Mouse (Mus musculus) erythroid progenitor cell, adult 5-6 weeks (primary cell): ENCODE data around the gene Dnhd1. TPM values are rescaled to one million over a fixed set of nuclear protein-coding genes. Genes with fewer than 3 reads are reported as not detected.

ENCODE experiments used
- total RNA-seq, 2 experiments: library from RNA; stranded (forward) in 1 of 2; stranded (reverse) in 1 of 2; fragments of 150-400 nt in 1 of 2; fragments of 186-747, 209-891 nt in 1 of 2; gene quantifications; 2 replicates each; pipeline versions ENCODE4 v1.2.3 to v1.2.4; 2015 to 2017; ENCODE audit warnings: low replicate concordance in 2 of 2

Gene Dnhd1
- total RNA-seq, 2 experiments from 2014 or later: 0.38 TPM; not detected in 1

Other genes starting within 250 kb of the Dnhd1 start
- gene Cnga4, start 246.3 kb upstream of the Dnhd1 start, total RNA-seq (2015; ENCODE audit: low replicate concordance): not detected in 2 replicates
- gene Cnga4, start 246.3 kb upstream of the Dnhd1 start, total RNA-seq (2017; ENCODE audit: low replicate concordance): not detected in 2 replicates
- gene Cckbr, start 225.1 kb upstream of the Dnhd1 start, total RNA-seq (2015; ENCODE audit: low replicate concordance): not detected in 2 replicates
- not detected in 2 replicates for gene Cckbr, start 225.1 kb upstream of the Dnhd1 start, total RNA-seq (2017; ENCODE audit: low replicate concordance)
- gene Cavin3, start 168.5 kb upstream of the Dnhd1 start, total RNA-seq (2015; ENCODE audit: low replicate concordance): not detected in 2 replicates
- not detected in 2 replicates for gene Cavin3, start 168.5 kb upstream of the Dnhd1 start, total RNA-seq (2017; ENCODE audit: low replicate concordance)
- gene Smpd1, start 96.5 kb upstream of the Dnhd1 start, total RNA-seq (2015; ENCODE audit: low replicate concordance): 7.5 and 13.3 TPM in 2 replicates
- 9.5 and 13.1 TPM in 2 replicates for gene Smpd1, start 96.5 kb upstream of the Dnhd1 start, total RNA-seq (2017; ENCODE audit: low replicate concordance)
- not detected in 2 replicates for gene Apbb1, start 69.2 kb upstream of the Dnhd1 start, total RNA-seq (2015; ENCODE audit: low replicate concordance)
- gene Apbb1, start 69.2 kb upstream of the Dnhd1 start, total RNA-seq (2017; ENCODE audit: low replicate concordance): 7.3 TPM in 1 of 2 replicates, not detected in the other
- not detected in 2 replicates for gene Hpx, start 50.7 kb upstream of the Dnhd1 start, total RNA-seq (2015; ENCODE audit: low replicate concordance)
- gene Hpx, start 50.7 kb upstream of the Dnhd1 start, total RNA-seq (2017; ENCODE audit: low replicate concordance): not detected in 2 replicates
- 1.4 and 5.9 TPM in 2 replicates for gene Trim3, start 17.3 kb upstream of the Dnhd1 start, total RNA-seq (2015; ENCODE audit: low replicate concordance)
- gene Trim3, start 17.3 kb upstream of the Dnhd1 start, total RNA-seq (2017; ENCODE audit: low replicate concordance): 1.4 TPM in 1 of 2 replicates, not detected in the other
- 20.2 and 20.5 TPM in 2 replicates for gene Timm10b, start 10.8 kb upstream of the Dnhd1 start, total RNA-seq (2015; ENCODE audit: low replicate concordance)
- 19.7 and 27.1 TPM in 2 replicates for gene Timm10b, start 10.8 kb upstream of the Dnhd1 start, total RNA-seq (2017; ENCODE audit: low replicate concordance)
- gene Arfip2, start 10.4 kb upstream of the Dnhd1 start, total RNA-seq (2015; ENCODE audit: low replicate concordance): 5.0 and 20.2 TPM in 2 replicates
- 5.9 TPM in 1 of 2 replicates, not detected in the other for gene Arfip2, start 10.4 kb upstream of the Dnhd1 start, total RNA-seq (2017; ENCODE audit: low replicate concordance)
- gene Gm45799, start 10.3 kb upstream of the Dnhd1 start, total RNA-seq (2015; ENCODE audit: low replicate concordance): 1.8 TPM in 1 of 2 replicates, not detected in the other
- gene Gm45799, start 10.3 kb upstream of the Dnhd1 start, total RNA-seq (2017; ENCODE audit: low replicate concordance): 3.9 TPM in 1 of 2 replicates, not detected in the other
- gene Ilk, start 85.8 kb downstream of the Dnhd1 start, total RNA-seq (2015; ENCODE audit: low replicate concordance): 155 and 182 TPM in 2 replicates
- 73.5 and 103 TPM in 2 replicates for gene Ilk, start 85.8 kb downstream of the Dnhd1 start, total RNA-seq (2017; ENCODE audit: low replicate concordance)
- gene Rrp8, start 86.6 kb downstream of the Dnhd1 start, total RNA-seq (2015; ENCODE audit: low replicate concordance): 4.7 and 8.8 TPM in 2 replicates
- gene Rrp8, start 86.6 kb downstream of the Dnhd1 start, total RNA-seq (2017; ENCODE audit: low replicate concordance): 3.8 and 7.8 TPM in 2 replicates
- gene Taf10, start 93.5 kb downstream of the Dnhd1 start, total RNA-seq (2015; ENCODE audit: low replicate concordance): 121 and 145 TPM in 2 replicates
- 45.8 and 90.2 TPM in 2 replicates for gene Taf10, start 93.5 kb downstream of the Dnhd1 start, total RNA-seq (2017; ENCODE audit: low replicate concordance)
- 61.2 and 72.8 TPM in 2 replicates for gene Tpp1, start 101.4 kb downstream of the Dnhd1 start, total RNA-seq (2015; ENCODE audit: low replicate concordance)
- 35.4 and 38.4 TPM in 2 replicates for gene Tpp1, start 101.4 kb downstream of the Dnhd1 start, total RNA-seq (2017; ENCODE audit: low replicate concordance)
- gene Dchs1, start 136.8 kb downstream of the Dnhd1 start, total RNA-seq (2015; ENCODE audit: low replicate concordance): not detected in 2 replicates
- not detected in 2 replicates for gene Dchs1, start 136.8 kb downstream of the Dnhd1 start, total RNA-seq (2017; ENCODE audit: low replicate concordance)
- gene Mrpl17, start 160.3 kb downstream of the Dnhd1 start, total RNA-seq (2015; ENCODE audit: low replicate concordance): 27.8 and 38.1 TPM in 2 replicates
- gene Mrpl17, start 160.3 kb downstream of the Dnhd1 start, total RNA-seq (2017; ENCODE audit: low replicate concordance): 15.9 and 28.3 TPM in 2 replicates